Mouse (Mus musculus): ENCODE results near the gene Snrpg. TPM values are rescaled to one million over a fixed set of nuclear protein-coding genes. Genes with fewer than 3 reads are reported as not detected.
"Not testable (repeated sequence)": the region's sequence is repeated elsewhere in the genome, so short reads cannot be mapped to it uniquely, and the experiment has no call there.

Gene Snrpg
- total RNA-seq, 2 experiments from 2014 or later, result 50.7 to 60.3 TPM

GRCm38 (mm10) chr6:86366125-86366852 lies 4.8 kb upstream of the Snrpg start:
- peak; percentile 11 to 22 for DNase-seq (ENCODE audit: low spot score in 2 of 2)

- no peak for DNase-seq (ENCODE audit: low spot score in 2 of 2)
Measured at GRCm38 (mm10) chr6:86366853-86367249, 4.3 kb upstream of the Snrpg start.

- DNase-seq (ENCODE audit: low spot score in 2 of 2), result no peak
Measured at GRCm38 (mm10) chr6:86368479-86368878, 2.6 kb upstream of the Snrpg start.

- no peak for DNase-seq (ENCODE audit: low spot score in 2 of 2)
Measured at GRCm38 (mm10) chr6:86370093-86370713, 901 bp upstream of the Snrpg start.

GRCm38 (mm10) chr6:86371340-86371911 lies 322 bp downstream of the Snrpg start:
- peak; percentile 97 for DNase-seq (ENCODE audit: low spot score in 2 of 2)

- DNase-seq (ENCODE audit: low spot score in 2 of 2), result no peak
Measured at GRCm38 (mm10) chr6:86371950-86372516, 929 bp downstream of the Snrpg start.

GRCm38 (mm10) chr6:86373556-86373955 lies 2.5 kb downstream of the Snrpg start:
- no peak for DNase-seq (ENCODE audit: low spot score in 2 of 2)

GRCm38 (mm10) chr6:86378341-86378740 lies 7.2 kb downstream of the Snrpg start:
- DNase-seq (ENCODE audit: low spot score in 2 of 2), result no peak

GRCm38 (mm10) chr6:86380112-86380511 lies 9.0 kb downstream of the Snrpg start:
- DNase-seq (ENCODE audit: low spot score in 2 of 2), result not testable (repeated sequence)

- DNase-seq (ENCODE audit: low spot score in 2 of 2), result no peak
Measured at GRCm38 (mm10) chr6:86382551-86382950, 11.4 kb downstream of the Snrpg start.

GRCm38 (mm10) chr6:86383370-86383769 lies 12.3 kb downstream of the Snrpg start:
- no peak for DNase-seq (ENCODE audit: low spot score in 2 of 2)

GRCm38 (mm10) chr6:86384692-86385091 lies 13.6 kb downstream of the Snrpg start:
- no peak for DNase-seq (ENCODE audit: low spot score in 2 of 2)

GRCm38 (mm10) chr6:86385362-86386104 lies 14.4 kb downstream of the Snrpg start:
- no peak for DNase-seq (ENCODE audit: low spot score in 2 of 2)

- no peak for DNase-seq (ENCODE audit: low spot score in 2 of 2)
Measured at GRCm38 (mm10) chr6:86387313-86387712, 16.2 kb downstream of the Snrpg start.

- DNase-seq (ENCODE audit: low spot score in 2 of 2), result no peak
Measured at GRCm38 (mm10) chr6:86388461-86388860, 17.4 kb downstream of the Snrpg start.

- DNase-seq (ENCODE audit: low spot score in 2 of 2), result no peak
Measured at GRCm38 (mm10) chr6:86391326-86391725, 20.2 kb downstream of the Snrpg start.

- DNase-seq (ENCODE audit: low spot score in 2 of 2), result no peak
Measured at GRCm38 (mm10) chr6:86393187-86393586, 22.1 kb downstream of the Snrpg start.

GRCm38 (mm10) chr6:86394078-86394720 lies 23.1 kb downstream of the Snrpg start:
- DNase-seq (ENCODE audit: low spot score in 2 of 2), result no peak

- no peak for DNase-seq (ENCODE audit: low spot score in 2 of 2)
Measured at GRCm38 (mm10) chr6:86395021-86395420, 23.9 kb downstream of the Snrpg start.

- DNase-seq (ENCODE audit: low spot score in 2 of 2), result no peak
Measured at GRCm38 (mm10) chr6:86395969-86396368, 24.9 kb downstream of the Snrpg start.
